Mouse (Mus musculus): ENCODE measurements around the gene Gm31371. TPM values are rescaled to one million over a fixed set of nuclear protein-coding genes. Genes with fewer than 3 reads are reported as not detected.
A peak's percentile ranks its signal among the peaks of the same experiment; 100 is the strongest.
"Not testable (repeated sequence)": the region's sequence is repeated elsewhere in the genome, so short reads cannot be mapped to it uniquely, and the experiment has no call there.

Gene Gm31371
- under 1 TPM; 0.28 to 0.66 TPM for total RNA-seq (2021)
- long read RNA-seq, experiment 1 = 0 reads
- long read RNA-seq, experiment 2, partial matches to known transcripts = 0 of 1 reads
- long read RNA-seq, experiment 2, other reads (novel, unspliced or antisense) = 1 of 1 reads

GRCm38 (mm10) chr8:19903092-19903491 is at the start of gene Gm31371:
Gene Gm31371 (plus strand): TSS chr8:19903392.
- H3K27ac ChIP-seq; DNase-seq (ENCODE audit: extremely low spot score in 1 of 2, low spot score in 2 of 2); intact Hi-C loops (cut with DNase I): not testable (repeated sequence)

GRCm38 (mm10) chr8:19906425-19907055 is 3.3 kb downstream of the Gm31371 start:
- H3K27ac ChIP-seq; H3K4me3 ChIP-seq; DNase-seq (ENCODE audit: extremely low spot score in 1 of 2, low spot score in 2 of 2); intact Hi-C loops (cut with DNase I): not testable (repeated sequence)

More at GRCm38 (mm10) chr8:19903092-19903491, at the start of gene Gm31371:
- not testable (repeated sequence) for H3K4me3 ChIP-seq

GRCm38 (mm10) chr8:19908841-19909321 is 5.7 kb downstream of the Gm31371 start:
- H3K4me3 ChIP-seq; intact Hi-C loops (cut with DNase I); H3K27ac ChIP-seq: not testable (repeated sequence)
- peak in 1 of 2 experiments; percentile 9 for DNase-seq (ENCODE audit: extremely low spot score in 1 of 2, low spot score in 2 of 2)

- H3K4me3 ChIP-seq; DNase-seq (ENCODE audit: extremely low spot score in 1 of 2, low spot score in 2 of 2); intact Hi-C loops (cut with DNase I); H3K27ac ChIP-seq: not testable (repeated sequence)
Measured at GRCm38 (mm10) chr8:19919086-19919485, 15.9 kb downstream of the Gm31371 start.

- intact Hi-C loops (cut with DNase I); H3K4me3 ChIP-seq; H3K27ac ChIP-seq: not testable (repeated sequence)
- DNase-seq (ENCODE audit: extremely low spot score in 1 of 2, low spot score in 2 of 2) = peak in 1 of 2 experiments; percentile 7
Measured at GRCm38 (mm10) chr8:19934274-19934673, 31.1 kb downstream of the Gm31371 start.

GRCm38 (mm10) chr8:19935541-19936030 is 32.4 kb downstream of the Gm31371 start:
- peak in 1 of 2 experiments; percentile 7 for DNase-seq (ENCODE audit: extremely low spot score in 1 of 2, low spot score in 2 of 2)
- H3K4me3 ChIP-seq; intact Hi-C loops (cut with DNase I); H3K27ac ChIP-seq: not testable (repeated sequence)

GRCm38 (mm10) chr8:19960935-19961334 is 57.7 kb downstream of the Gm31371 start:
- intact Hi-C loops (cut with DNase I) = no loop called here
- Histone ChIP-seq H3K27ac (no peak overlapping the region), H3K4me3 (no peak overlapping the region)
- no peak for DNase-seq (ENCODE audit: extremely low spot score in 1 of 2, low spot score in 2 of 2)
- TF ChIP-seq CTCF (IDR thresholded peaks at IDR 0.05) = no peak

GRCm38 (mm10) chr8:19963766-19964165 is 60.6 kb downstream of the Gm31371 start:
- intact Hi-C loops (cut with DNase I); H3K27ac ChIP-seq; H3K4me3 ChIP-seq; DNase-seq (ENCODE audit: extremely low spot score in 1 of 2, low spot score in 2 of 2): not testable (repeated sequence)

GRCm38 (mm10) chr8:19968151-19968550 is 65.0 kb downstream of the Gm31371 start:
- H3K4me3 ChIP-seq; H3K27ac ChIP-seq; intact Hi-C loops (cut with DNase I): not testable (repeated sequence)
- peak; percentile 20 to 30 for DNase-seq (ENCODE audit: extremely low spot score in 1 of 2, low spot score in 2 of 2)

GRCm38 (mm10) chr8:19975237-19975636 is 72.0 kb downstream of the Gm31371 start:
- not testable (repeated sequence) for H3K27ac ChIP-seq; H3K4me3 ChIP-seq; DNase-seq (ENCODE audit: extremely low spot score in 1 of 2, low spot score in 2 of 2)
- intact Hi-C loops (cut with DNase I) = loop anchor here (5.0 kb wide), 1 partner anchor 37 kb away; no protein-coding TSS in a partner anchor

Other genes starting within 250 kb of the Gm31371 start
- gene 4930467E23Rik, start 173.8 kb upstream of the Gm31371 start, total RNA-seq (2021) = under 1 TPM; 0.19 to 1.00 TPM